Mouse (Mus musculus) CH12.LX (cell line): ENCODE results near the gene Birc7.

Source experiments
- CHD1 ChIP-seq: IDR thresholded peaks from 2 replicates; pipeline ENCODE4 v1.6.1; 2012; ENCODE audit warnings: low read depth, low read length, improper control_type of control experiment, inconsistent platforms
- CTCF ChIP-seq, 2 experiments: IDR thresholded peaks in 1 of 2; conservative IDR thresholded peaks in 1 of 2; 2 replicates each; pipeline ENCODE4 v1.5.1; 2011 to 2012; ENCODE audit warnings: low read depth in 2 of 2, low read length in 2 of 2, improper control_type of control experiment in 1 of 2, inconsistent platforms in 1 of 2, mild to moderate bottlenecking in 1 of 2, moderate library complexity in 1 of 2
- E2F4 ChIP-seq: IDR thresholded peaks from 2 replicates; pipeline ENCODE4 v1.6.1; 2011; ENCODE audit warnings: low read depth, low read length, improper control_type of control experiment; ENCODE audit not compliant: insufficient replicate concordance
- ELF1 ChIP-seq: IDR thresholded peaks from 2 replicates; pipeline ENCODE4 v1.6.1; 2014; ENCODE audit warnings: low read depth, mild to moderate bottlenecking, inconsistent platforms, low read length, improper control_type of control experiment
- MAFK ChIP-seq: IDR thresholded peaks from 2 replicates; pipeline ENCODE4 v1.6.1; 2011; ENCODE audit warnings: low read length, improper control_type of control experiment; ENCODE audit not compliant: insufficient replicate concordance
- MAX ChIP-seq: IDR thresholded peaks from 2 replicates; pipeline ENCODE4 v1.6.1; 2011; ENCODE audit warnings: low read length, improper control_type of control experiment
- POLR2A ChIP-seq: IDR thresholded peaks from 2 replicates; pipeline ENCODE4 v1.6.1; 2011; ENCODE audit warnings: low read depth, mild to moderate bottlenecking, improper control_type of control experiment, low read length
- RAD21 ChIP-seq: IDR thresholded peaks from 2 replicates; pipeline ENCODE4 v1.6.1; 2011; ENCODE audit warnings: low read depth, mild to moderate bottlenecking, low read length, improper control_type of control experiment, moderate library complexity
- TCF12 ChIP-seq: IDR thresholded peaks from 2 replicates; pipeline ENCODE4 v1.6.1; 2014; ENCODE audit warnings: low read depth, mild to moderate bottlenecking, inconsistent platforms, low read length, improper control_type of control experiment
- USF1 ChIP-seq: IDR thresholded peaks from 2 replicates; pipeline ENCODE4 v1.6.1; 2014; ENCODE audit warnings: low read depth, mild to moderate bottlenecking, inconsistent platforms, low read length, improper control_type of control experiment
- USF2 ChIP-seq: conservative IDR thresholded peaks from 2 replicates; pipeline ENCODE4 v1.6.1; 2011; ENCODE audit warnings: low read depth, low read length, improper control_type of control experiment
- ZMIZ1 ChIP-seq: IDR thresholded peaks from 2 replicates; pipeline ENCODE4 v1.6.1; 2012; ENCODE audit warnings: low read depth, mild to moderate bottlenecking, inconsistent platforms, low read length, improper control_type of control experiment

DNA sequence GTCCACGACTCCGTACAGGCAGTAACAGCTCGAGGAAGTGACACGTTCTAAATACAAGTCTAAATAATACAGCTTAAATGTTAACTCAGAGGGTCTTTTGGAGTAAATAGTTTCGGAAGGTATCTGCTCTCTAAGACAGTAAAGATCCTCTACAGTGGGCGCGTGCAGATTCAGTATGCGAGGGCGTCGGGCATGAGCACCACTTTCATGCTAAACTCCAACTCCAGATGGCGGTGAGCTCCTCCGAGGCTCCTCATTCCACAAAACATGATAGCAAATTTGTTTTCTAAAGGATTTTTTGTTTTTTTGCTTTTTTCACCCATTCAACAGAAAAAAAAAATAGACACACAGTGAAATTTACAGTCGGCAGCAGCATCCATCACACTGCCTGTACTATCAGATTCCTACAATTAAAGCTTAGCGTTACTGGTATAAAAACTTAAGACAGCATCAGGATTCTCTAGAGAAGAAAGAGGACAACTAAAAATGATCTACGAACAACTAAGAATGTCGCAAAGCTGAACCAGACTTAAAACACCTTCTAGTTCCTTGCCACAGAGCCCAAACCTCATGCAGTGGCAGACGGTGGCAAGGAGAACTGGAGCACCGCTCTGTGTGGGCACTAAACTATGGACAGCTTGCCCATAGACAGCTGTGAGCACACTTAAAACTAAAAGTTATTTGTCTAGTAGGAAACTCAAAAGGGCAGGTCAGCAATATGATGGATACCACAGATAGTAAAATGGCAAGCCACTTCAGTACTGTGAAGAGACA lies 24.2 kb upstream of the Birc7 start:
- no peak for TF ChIP-seq MAFK
- TF ChIP-seq CTCF (conservative IDR thresholded peaks at IDR 0.05 in 1 of 2, IDR thresholded peaks at IDR 0.05 in 1 of 2; ENCODE audit: low read depth in 2 of 2, low read length in 2 of 2): no peak
- TF ChIP-seq RAD21: no peak
- no peak for TF ChIP-seq POLR2A
- no peak for TF ChIP-seq ELF1
- TF ChIP-seq E2F4: no peak
- no peak for TF ChIP-seq USF2
- no peak for TF ChIP-seq ZMIZ1
- no peak for TF ChIP-seq USF1
- TF ChIP-seq TCF12: no peak
- TF ChIP-seq MAX: no peak
- TF ChIP-seq CHD1: no peak
